Mouse (Mus musculus) midbrain, embryonic 11.5 days (tissue): ENCODE results near the gene Lrrc42. TPM values are rescaled to one million over a fixed set of nuclear protein-coding genes. Genes with fewer than 3 reads are reported as not detected.
A peak's percentile ranks its signal among the peaks of the same experiment; 100 is the strongest.

Experiments used
- ATAC-seq: fragments of 200-750 bp; cut with Nextera tagmentation; 2 replicates; pipeline ENCODE4 v1.8.0; 2017; ENCODE audit warnings: moderate TSS enrichment, moderate library complexity; ENCODE audit not compliant: low FRiP score
- DNase-seq: peaks from one replicate; pipeline ENCODE4 v3.0.0; 2015; ENCODE audit warnings: low spot score; ENCODE audit errors: missing footprints
- H3K27ac ChIP-seq: fragments of 300-500 bp; sonication (generic); 2 replicates; pipeline ENCODE4 v1.5.1; 2014; ENCODE audit warnings: low read depth, low read length
- H3K27me3 ChIP-seq: fragments of 300-500 bp; sonication (generic); 2 replicates; pipeline ENCODE4 v1.6.1; 2014; ENCODE audit warnings: mild to moderate bottlenecking, low read length, moderate library complexity, mixed read lengths; ENCODE audit not compliant: control insufficient read depth, insufficient read depth
- H3K36me3 ChIP-seq: fragments of 300-500 bp; sonication (generic); 2 replicates; pipeline ENCODE4 v1.6.1; 2014; ENCODE audit warnings: mild to moderate bottlenecking, low read length, moderate library complexity, mixed read lengths; ENCODE audit not compliant: control insufficient read depth, insufficient read depth
- H3K4me1 ChIP-seq: fragments of 300-500 bp; sonication (generic); 2 replicates; pipeline ENCODE4 v1.6.1; 2014; ENCODE audit warnings: low read length; ENCODE audit not compliant: control insufficient read depth, insufficient read depth
- H3K4me2 ChIP-seq: fragments of 300-500 bp; sonication (generic); 2 replicates; pipeline ENCODE4 v1.6.1; 2014; ENCODE audit warnings: mild to moderate bottlenecking, moderate library complexity
- H3K4me3 ChIP-seq: fragments of 300-500 bp; sonication (generic); 2 replicates; pipeline ENCODE4 v1.5.1; 2014; ENCODE audit warnings: low read depth, low read length
- H3K9ac ChIP-seq: fragments of 300-500 bp; sonication (generic); 2 replicates; pipeline ENCODE4 v1.6.1; 2014; ENCODE audit warnings: low read length
- H3K9me3 ChIP-seq: fragments of 300-500 bp; sonication (generic); 2 replicates; pipeline ENCODE4 v1.6.1; 2016; ENCODE audit warnings: low read length; ENCODE audit not compliant: control insufficient read depth
- WGBS: fragments of 180-500 bp; shearing (Covaris S2); extraction: QIAGEN DNeasy Blood & Tissue Kit; methylation state at CpG from one replicate; pipeline ENCODE4 v1.1.7; 2014; 5-methylcytosine and 5-hydroxymethylcytosine counted together
- polyA plus RNA-seq: library from polyadenylated mRNA; unstranded; fragments of >200 nt; fragmentation: Nextera tagmentation; extraction: Ambion mirVana; gene quantifications from 2 replicates; pipeline ENCODE4 v1.2.1, GENCODE M21; 2014

Lrrc42 gene
- polyA plus RNA-seq, 1 experiment from 2014 or later = 70.0 TPM

- Histone ChIP-seq H3K27ac (no peak overlapping the region), H3K4me2 (peak overlapping the region; percentile 63), H3K9ac (peak overlapping the region; percentile 81), H3K4me1 (0 out of 2 replicates have a peak, but pooled peaks cover 2% of the 10 kb centered on the region), H3K4me3 (peak overlapping the region; percentile 73), H3K27me3 (no peaks in the 10 kb centered on the region), H3K9me3 (no peaks in the 10 kb centered on the region), H3K36me3 (no peaks in the 10 kb centered on the region)
- DNase-seq (peak; percentile 90), ATAC-seq (no peak)
- 17% methylated on average over 3 of the region's 3 CpGs for WGBS
These were observed 1.1 kb upstream of the Lrrc42 start for GRCm38 (mm10) chr4:107254414-107254813.

DNA sequence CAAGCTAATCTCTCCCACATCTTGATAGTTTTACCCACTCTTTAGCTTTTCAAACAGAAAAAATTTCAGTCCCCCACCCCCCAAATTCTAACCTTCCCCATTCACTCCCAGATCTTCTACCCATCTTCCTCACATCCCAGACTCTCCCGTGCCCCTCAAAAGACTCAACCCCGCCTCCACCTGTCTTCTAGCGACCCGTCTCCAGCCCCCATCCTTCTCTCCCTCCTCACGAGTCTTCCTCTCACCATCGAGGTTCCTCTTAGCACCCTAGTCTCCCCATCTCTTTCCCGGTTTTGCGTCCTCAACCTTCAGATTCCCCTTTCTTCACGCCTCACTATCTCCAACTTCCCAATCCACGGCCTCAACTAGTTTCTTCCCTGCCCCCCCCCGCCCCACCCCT is 810 bp downstream of the Lrrc42 start:
- DNase-seq = peak; percentile 84
- WGBS = under 1% methylated on average over 11 of the region's 11 CpGs

GRCm38 (mm10) chr4:107250494-107250893 is 2.8 kb downstream of the Lrrc42 start:
- ATAC-seq (no peak), DNase-seq (no peak)
- H3K4me2 ChIP-seq = no peak overlapping the region
- no peaks in the 10 kb centered on the region for H3K36me3 ChIP-seq
- 36% methylated on average over 4 of the region's 4 CpGs for WGBS
- H3K27me3 ChIP-seq = no peaks in the 10 kb centered on the region
- H3K9me3 ChIP-seq = no peaks in the 10 kb centered on the region
- H3K4me1 ChIP-seq = 0 out of 2 replicates have a peak, but pooled peaks cover 2% of the 10 kb centered on the region
- no peak overlapping the region for H3K9ac ChIP-seq
- H3K4me3 ChIP-seq = no peak overlapping the region
- no peak overlapping the region for H3K27ac ChIP-seq

More for the DNA sequence above, 810 bp downstream of the Lrrc42 start:
- no peak for ATAC-seq
- Histone ChIP-seq H3K4me1 (0 out of 2 replicates have a peak, but pooled peaks cover 2% of the 10 kb centered on the region), H3K27ac (no peak overlapping the region), H3K36me3 (no peaks in the 10 kb centered on the region), H3K4me3 (peak overlapping the region; percentile 73), H3K9me3 (no peaks in the 10 kb centered on the region), H3K27me3 (no peaks in the 10 kb centered on the region), H3K4me2 (peak overlapping the region; percentile 63), H3K9ac (peak overlapping the region; percentile 81)

- Histone ChIP-seq H3K9ac (no peak overlapping the region), H3K4me2 (no peak overlapping the region), H3K9me3 (no peaks in the 10 kb centered on the region), H3K36me3 (no peaks in the 10 kb centered on the region), H3K27ac (no peak overlapping the region), H3K4me1 (0 out of 2 replicates have a peak, but pooled peaks cover 2% of the 10 kb centered on the region), H3K27me3 (no peaks in the 10 kb centered on the region), H3K4me3 (no peak overlapping the region)
- ATAC-seq (no peak), DNase-seq (no peak)
- WGBS = 54% methylated on average over 2 of the region's 2 CpGs
These were observed 3.9 kb downstream of the Lrrc42 start for GRCm38 (mm10) chr4:107249471-107249870.

- WGBS = 91% methylated on average over 3 of the region's 3 CpGs
- Histone ChIP-seq H3K4me1 (0 out of 2 replicates have a peak, but pooled peaks cover 2% of the 10 kb centered on the region), H3K36me3 (no peaks in the 10 kb centered on the region), H3K4me3 (no peak overlapping the region), H3K27me3 (no peaks in the 10 kb centered on the region), H3K9me3 (no peaks in the 10 kb centered on the region), H3K9ac (no peak overlapping the region), H3K4me2 (no peak overlapping the region), H3K27ac (no peak overlapping the region)
- no peak for ATAC-seq
- no peak for DNase-seq
These were observed 5.3 kb downstream of the Lrrc42 start for GRCm38 (mm10) chr4:107248061-107248460.

DNA sequence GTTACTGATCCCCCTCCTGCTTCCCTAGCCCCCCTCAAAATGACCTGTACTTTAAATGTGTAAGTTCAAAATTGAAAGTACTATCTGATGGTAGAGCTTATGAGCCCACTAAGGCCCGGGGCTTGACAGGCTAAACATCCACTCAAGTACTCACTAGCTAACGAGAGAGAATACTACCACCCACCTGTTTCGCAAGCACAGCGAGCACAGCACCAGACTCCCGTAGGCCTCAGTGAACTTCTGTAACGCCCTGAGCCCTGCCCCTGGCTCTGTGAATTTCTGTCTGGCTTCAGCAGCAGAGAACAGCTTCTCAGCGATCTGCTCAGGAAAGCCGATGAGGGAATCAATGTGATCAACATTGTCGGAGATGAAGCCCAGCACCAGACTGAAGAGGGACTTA is 6.2 kb downstream of the Lrrc42 start:
- Histone ChIP-seq H3K4me1 (0 out of 2 replicates have a peak, but pooled peaks cover 2% of the 10 kb centered on the region), H3K27ac (no peak overlapping the region), H3K36me3 (no peaks in the 10 kb centered on the region), H3K4me2 (no peak overlapping the region), H3K9me3 (no peaks in the 10 kb centered on the region), H3K9ac (no peak overlapping the region), H3K4me3 (no peak overlapping the region), H3K27me3 (no peaks in the 10 kb centered on the region)
- DNase-seq (no peak), ATAC-seq (no peak)
- WGBS = 87% methylated on average over 9 of the region's 9 CpGs

DNA sequence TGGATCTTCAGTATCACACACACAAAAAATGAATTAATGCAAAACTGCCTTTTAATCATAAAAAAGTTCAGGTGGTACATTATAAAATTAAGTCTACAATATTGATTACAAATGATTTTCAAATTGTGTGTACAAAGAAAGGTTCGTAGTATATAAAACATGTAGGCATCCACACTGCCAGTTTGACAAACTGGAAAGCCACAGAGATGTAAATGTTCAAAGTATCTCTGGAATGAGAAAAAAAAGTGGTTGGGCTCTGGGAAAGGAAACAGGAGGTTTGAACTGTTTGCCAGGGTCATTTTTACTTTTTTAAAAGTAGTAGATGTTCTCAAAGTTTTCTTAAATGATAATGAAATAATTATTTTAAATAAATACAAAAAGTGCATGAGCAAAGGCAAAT is 7.3 kb downstream of the Lrrc42 start:
- H3K4me3 ChIP-seq = no peak overlapping the region
- H3K9me3 ChIP-seq = no peaks in the 10 kb centered on the region
- ATAC-seq = no peak
- H3K27me3 ChIP-seq = no peaks in the 10 kb centered on the region
- H3K4me2 ChIP-seq = no peak overlapping the region
- no peaks in the 10 kb centered on the region for H3K4me1 ChIP-seq
- no peak overlapping the region for H3K9ac ChIP-seq
- no peak for DNase-seq
- H3K36me3 ChIP-seq = no peaks in the 10 kb centered on the region
- whole genome bisulfite sequencing = 86% methylated on average over 1 of the region's 1 CpGs
- no peak overlapping the region for H3K27ac ChIP-seq

DNA sequence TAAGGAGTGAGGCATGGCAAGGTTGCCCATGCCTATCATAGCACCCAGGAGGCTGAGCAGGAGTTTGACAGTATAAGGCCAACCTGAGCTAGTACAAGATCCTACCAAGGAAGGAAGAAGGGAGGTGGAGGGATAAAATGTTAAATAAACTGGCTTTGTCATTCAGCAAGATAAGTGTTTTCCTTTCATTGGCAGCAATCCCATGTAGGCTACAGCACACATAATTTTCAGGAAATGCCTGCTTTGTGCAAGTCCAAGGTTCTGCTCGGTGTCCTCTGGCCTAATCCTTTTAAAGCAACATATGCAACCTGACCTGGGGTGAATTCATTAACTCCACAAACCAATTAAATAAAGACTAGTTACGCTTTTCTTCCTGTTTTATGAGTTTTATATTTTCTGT is 8.0 kb downstream of the Lrrc42 start:
- DNase-seq (no peak), ATAC-seq (no peak)
- 66% methylated on average over 2 of the region's 2 CpGs for WGBS
- peaks cover 3% of the 10 kb centered on the region; the same call in 1 of the 2 replicates for H3K36me3 ChIP-seq
- no peaks in the 10 kb centered on the region for H3K9me3 ChIP-seq
- H3K27ac ChIP-seq = no peak overlapping the region
- H3K4me3 ChIP-seq = no peak overlapping the region
- no peak overlapping the region for H3K4me2 ChIP-seq
- H3K9ac ChIP-seq = no peak overlapping the region
- no peaks in the 10 kb centered on the region for H3K4me1 ChIP-seq
- H3K27me3 ChIP-seq = no peaks in the 10 kb centered on the region

- WGBS = 63% methylated on average over 6 of the region's 6 CpGs
- no peak for ATAC-seq
These were observed 9.7 kb downstream of the Lrrc42 start for GRCm38 (mm10) chr4:107243365-107244333.

More at GRCm38 (mm10) chr4:107243365-107244333, 9.7 kb downstream of the Lrrc42 start:
- no peak overlapping the region for H3K4me3 ChIP-seq
- no peaks in the 10 kb centered on the region for H3K27me3 ChIP-seq
- peaks cover 3% of the 10 kb centered on the region; the same call in 1 of the 2 replicates for H3K36me3 ChIP-seq
- no peak overlapping the region for H3K9ac ChIP-seq
- H3K4me2 ChIP-seq = no peak overlapping the region
- no peaks in the 10 kb centered on the region for H3K4me1 ChIP-seq
- no peaks in the 10 kb centered on the region for H3K9me3 ChIP-seq
- DNase-seq = no peak
- H3K27ac ChIP-seq = no peak overlapping the region
